Mouse (Mus musculus) stomach, postnatal 0 days (tissue): ENCODE measurements around the gene Pex12. TPM values are rescaled to one million over a fixed set of nuclear protein-coding genes. Genes with fewer than 3 reads are reported as not detected.
A peak's percentile ranks its signal among the peaks of the same experiment; 100 is the strongest.

Source experiments
- ATAC-seq: fragments of 200-750 bp; cut with Nextera tagmentation; 2 replicates; pipeline ENCODE4 v1.8.0; 2017; ENCODE audit not compliant: low FRiP score, low TSS enrichment
- DNase-seq: peaks from one replicate; pipeline ENCODE4 v3.0.0-alpha.2; 2016; ENCODE audit warnings: low spot score
- H3K27ac ChIP-seq: fragments of 300-500 bp; sonication (generic); replicated peaks from 2 replicates; pipeline ENCODE4 v1.5.1; 2014; ENCODE audit warnings: mild to moderate bottlenecking, control low read depth
- H3K27me3 ChIP-seq: fragments of 300-500 bp; sonication (generic); 2 replicates; pipeline ENCODE4 v1.6.1; 2014; ENCODE audit warnings: low read length; ENCODE audit not compliant: control insufficient read depth, insufficient read depth
- H3K36me3 ChIP-seq: fragments of 300-500 bp; sonication (generic); 2 replicates; pipeline ENCODE4 v1.6.1; 2014; ENCODE audit warnings: low read length, mixed read lengths; ENCODE audit not compliant: control insufficient read depth, insufficient read depth
- H3K4me1 ChIP-seq: fragments of 300-500 bp; sonication (generic); replicated peaks from 2 replicates; pipeline ENCODE4 v1.6.1; 2014; ENCODE audit warnings: antibody characterized with exemption; ENCODE audit not compliant: control insufficient read depth, insufficient read depth
- H3K4me2 ChIP-seq: fragments of 300-500 bp; sonication (generic); replicated peaks from 2 replicates; pipeline ENCODE4 v1.6.1; 2014; ENCODE audit warnings: low read depth, mild to moderate bottlenecking, control low read depth, moderate library complexity
- H3K4me3 ChIP-seq: fragments of 300-500 bp; sonication (generic); 2 replicates; pipeline ENCODE4 v1.5.1; 2014; ENCODE audit warnings: low read depth, low read length, control low read depth
- H3K9ac ChIP-seq: fragments of 300-500 bp; sonication (generic); 2 replicates; pipeline ENCODE4 v1.6.1; 2014; ENCODE audit warnings: mild to moderate bottlenecking, low read length, control low read depth, mixed read lengths
- H3K9me3 ChIP-seq: fragments of 300-500 bp; sonication (generic); 2 replicates; pipeline ENCODE4 v1.6.1; 2016; ENCODE audit warnings: low read length; ENCODE audit not compliant: control insufficient read depth
- CTCF ChIP-seq: IDR thresholded peaks from 2 replicates; pipeline ENCODE4 v1.5.1; 2016; ENCODE audit warnings: antibody characterized with exemption, low read depth, mild to moderate bottlenecking, moderate library complexity
- EP300 ChIP-seq: optimal IDR thresholded peaks from 2 replicates; pipeline ENCODE3; 2016; ENCODE audit warnings: antibody characterized with exemption
- WGBS: fragments of 180-500 bp; shearing (Covaris S2); extraction: QIAGEN DNeasy Blood & Tissue Kit; methylation state at CpG from one replicate; pipeline ENCODE4 v1.1.7; 2014; 5-methylcytosine and 5-hydroxymethylcytosine counted together
- polyA plus RNA-seq: library from polyadenylated mRNA; unstranded; fragments of >200 nt; fragmentation: Nextera tagmentation; extraction: Ambion mirVana; gene quantifications from 2 replicates; pipeline ENCODE4 v1.2.1, GENCODE M21; 2015

The Pex12 gene
- polyA plus RNA-seq, 1 experiment from 2014 or later: 9.1 TPM

DNA sequence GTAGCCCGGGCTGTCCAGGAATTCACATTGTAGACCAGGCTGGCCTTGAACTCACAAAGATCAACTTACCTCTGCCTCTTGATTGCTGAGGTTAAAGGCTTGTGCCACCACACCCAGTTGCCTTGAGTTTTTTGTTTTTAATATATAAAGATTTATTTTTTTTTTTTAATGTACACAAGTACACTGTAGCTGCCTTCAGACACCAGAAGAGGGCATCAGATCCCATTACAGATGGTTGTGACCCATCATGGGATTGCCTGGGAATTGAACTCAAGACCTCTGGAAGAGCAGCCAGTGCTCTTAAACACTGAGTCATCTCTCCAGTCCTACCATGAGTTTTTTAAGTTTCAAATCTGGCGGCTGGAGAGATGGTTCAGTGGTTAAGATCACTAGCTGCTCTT is 955 bp downstream of the Pex12 start:
- DNase-seq (no peak), ATAC-seq (no peak)
- H3K36me3 ChIP-seq: no peaks in the 10 kb centered on the region
- peak; percentile 31 for TF ChIP-seq CTCF
- no peak for TF ChIP-seq EP300
- WGBS: 58% methylated on average over 2 of the region's 2 CpGs
- no peaks in the 10 kb centered on the region for H3K9me3 ChIP-seq
- no peak overlapping the region for H3K27ac ChIP-seq
- H3K9ac ChIP-seq: no peak overlapping the region
- no peak overlapping the region for H3K4me3 ChIP-seq
- 0 out of 2 replicates have a peak, but pooled peaks cover 2% of the 10 kb centered on the region for H3K4me1 ChIP-seq
- H3K4me2 ChIP-seq: no peak overlapping the region
- no peaks in the 10 kb centered on the region for H3K27me3 ChIP-seq

GRCm38 (mm10) chr11:83299724-83300123 is 2.7 kb downstream of the Pex12 start:
- Histone ChIP-seq H3K9me3 (no peaks in the 10 kb centered on the region), H3K9ac (no peak overlapping the region), H3K27me3 (no peaks in the 10 kb centered on the region), H3K4me2 (no peak overlapping the region), H3K27ac (no peak overlapping the region), H3K4me3 (no peak overlapping the region), H3K4me1 (0 out of 2 replicates have a peak, but pooled peaks cover 2% of the 10 kb centered on the region), H3K36me3 (no peaks in the 10 kb centered on the region; the same call in 1 of the 2 replicates)
- DNase-seq: no peak
- no peak for TF ChIP-seq EP300
- no peak for TF ChIP-seq CTCF
- no peak for ATAC-seq
- WGBS: 82% methylated on average over 9 of the region's 9 CpGs

DNA sequence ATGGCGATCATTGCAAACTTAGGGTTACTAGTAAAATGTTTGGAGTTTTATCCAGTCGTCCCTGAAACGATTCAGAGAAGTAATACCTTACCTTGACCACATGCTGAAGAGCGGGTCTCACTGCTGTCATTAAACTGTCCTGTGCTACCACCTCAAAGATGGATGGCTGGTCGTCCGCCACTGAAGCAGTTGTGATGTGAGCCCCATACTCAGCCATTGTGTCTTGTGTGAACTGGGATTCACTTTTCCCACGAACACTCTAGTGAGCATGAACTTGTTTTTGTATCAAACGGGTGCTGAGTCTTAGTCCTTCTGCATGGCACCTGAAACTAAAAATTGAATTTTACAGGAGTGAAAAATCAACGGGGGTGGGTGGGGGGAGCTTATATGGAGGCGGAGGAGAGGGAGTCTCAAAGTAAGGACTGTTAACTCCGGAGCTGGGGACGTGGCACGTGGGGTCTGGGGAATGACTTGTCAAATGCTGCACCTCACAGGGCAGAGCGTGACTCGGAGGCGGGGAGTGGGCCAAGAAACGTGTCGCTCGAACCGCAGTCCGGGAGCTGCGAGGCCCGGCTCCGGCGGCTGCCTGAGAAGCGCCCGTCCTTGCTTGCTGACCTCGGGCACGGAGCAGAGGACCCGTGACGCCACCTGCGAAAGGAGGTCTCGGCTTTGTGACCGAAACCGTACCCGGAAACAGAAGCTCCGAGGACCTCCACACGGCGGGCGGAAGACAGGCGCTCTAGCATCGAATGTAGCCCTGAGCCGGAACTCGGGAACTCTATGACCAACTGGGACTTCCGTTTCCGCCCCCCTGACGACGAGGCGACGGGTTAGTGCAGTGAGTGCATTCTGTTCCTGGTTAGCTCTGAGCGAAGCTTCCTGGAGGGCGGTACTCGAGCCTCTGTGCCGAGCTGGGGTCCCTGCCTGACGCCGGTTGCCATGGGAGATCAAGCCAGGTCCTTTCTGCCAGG is 3.9 kb downstream of the Pex12 start, which contains the start of gene Ap2b1:
TSS of gene Ap2b1 (plus strand) at position 800 of the 971 bp plus-strand sequence.
- H3K4me3 ChIP-seq: peak within 1 kb of the TSS; percentile 79
- H3K4me2 ChIP-seq: peak within 1 kb of the TSS; percentile 69
- H3K4me1 ChIP-seq: 0 out of 2 replicates have a peak, but pooled peaks cover 2% of the 10 kb centered on the region
- DNase-seq (peak; percentile 96), ATAC-seq (peak; percentile 94)
- no peaks in the 10 kb centered on the region for H3K27me3 ChIP-seq
- H3K9ac ChIP-seq: peak within 1 kb of the TSS; percentile 86
- 2% methylated on average over 56 of the region's 56 CpGs for WGBS
- H3K9me3 ChIP-seq: no peaks in the 10 kb centered on the region
- no peaks in the 10 kb centered on the region; the same call in 1 of the 2 replicates for H3K36me3 ChIP-seq
- peak within 1 kb of the TSS; percentile 96 for H3K27ac ChIP-seq
- TF ChIP-seq EP300 (no peak), CTCF (peak; percentile 3; the same call in 1 of the 2 replicates)

DNA sequence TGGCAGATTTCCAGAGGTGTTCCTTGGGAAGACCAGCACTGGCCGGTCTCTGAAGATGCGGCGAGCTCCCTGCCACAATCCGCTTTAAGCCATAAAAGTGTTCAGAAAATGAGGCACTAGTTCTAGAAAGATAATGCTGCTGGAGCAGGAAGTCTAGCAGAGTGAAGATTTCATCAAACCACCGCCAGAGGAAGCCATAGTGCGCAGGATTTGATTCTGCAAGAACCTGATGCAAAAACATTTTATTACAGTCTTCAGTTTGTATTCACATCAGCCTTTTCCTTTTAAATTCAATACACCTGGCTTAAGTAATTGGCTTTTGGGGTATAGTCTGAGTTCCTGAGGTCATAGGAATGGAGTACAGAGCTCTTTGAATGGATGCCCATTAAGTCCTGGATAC is 4.6 kb downstream of the Pex12 start:
- no peak for DNase-seq
- 78% methylated on average over 6 of the region's 6 CpGs for WGBS
- peak overlapping the region; percentile 69 for H3K4me2 ChIP-seq
- no peak overlapping the region; the same call in 1 of the 2 replicates for H3K4me3 ChIP-seq
- H3K27me3 ChIP-seq: no peaks in the 10 kb centered on the region
- no peaks in the 10 kb centered on the region; the same call in 1 of the 2 replicates for H3K36me3 ChIP-seq
- no peak overlapping the region; the same call in 1 of the 2 replicates for H3K27ac ChIP-seq
- H3K9ac ChIP-seq: no peak overlapping the region
- TF ChIP-seq EP300 (no peak), CTCF (no peak)
- H3K4me1 ChIP-seq: 0 out of 2 replicates have a peak, but pooled peaks cover 2% of the 10 kb centered on the region
- ATAC-seq: no peak
- no peaks in the 10 kb centered on the region for H3K9me3 ChIP-seq

GRCm38 (mm10) chr11:83294133-83294532 is 8.3 kb downstream of the Pex12 start:
- Histone ChIP-seq H3K9ac (no peak overlapping the region), H3K27me3 (no peaks in the 10 kb centered on the region), H3K4me2 (no peak overlapping the region), H3K4me3 (no peak overlapping the region), H3K27ac (no peak overlapping the region), H3K36me3 (no peaks in the 10 kb centered on the region; the same call in 1 of the 2 replicates), H3K4me1 (peaks cover 4% of the 10 kb centered on the region; the same call in 1 of the 2 replicates), H3K9me3 (no peaks in the 10 kb centered on the region)
- 96% methylated on average over 2 of the region's 2 CpGs for WGBS
- ATAC-seq (no peak), DNase-seq (no peak)
- TF ChIP-seq EP300 (no peak), CTCF (no peak)
